ENCODE assay signal across 8 mouse cellular contexts in genomic region chr13:55473076-55473831, GRCm38 (mm10). TPM values are rescaled to one million over a fixed set of nuclear protein-coding genes. Genes with fewer than 3 reads are reported as not detected.
A peak's percentile ranks its signal among the peaks of the same experiment; 100 is the strongest.
DNase-seq lines count a peak whose midpoint lies in the region; ATAC-seq and TF ChIP-seq lines count a peak whose summit lies in the region.

No protein-coding gene starts in this region.

- peak; percentile 59 for DNase-seq in CD4-positive, CD25-positive, alpha-beta regulatory T cell, adult 2 months (ENCODE audit: low read depth, low spot score)
- peak; percentile 32 for DNase-seq in right cerebral cortex, postnatal 25 days
- no peak for DNase-seq in right cerebral cortex, postnatal 4 days
- DNase-seq in gastrocnemius, adult 8-10 months (ENCODE audit: low spot score in 2 of 2), result no peak
- no peak for DNase-seq in yolk sac, embryonic 10.5 days (ENCODE audit: low spot score)

- WGBS in hindbrain, embryonic 16.5 days, result 18% methylated on average over 18 of the region's 18 CpGs

- peaks cover 66% of the 10 kb centered on the region for H3K4me1 ChIP-seq in hindbrain, embryonic 16.5 days (ENCODE audit: control insufficient read depth, insufficient read depth, low read depth, low read length)

- TF ChIP-seq POLR2A in myocyte (IDR thresholded peaks at IDR 0.05; ENCODE audit: insufficient read length, low read depth), result no peak

- peak overlapping the region; percentile 57 for H3K4me3 ChIP-seq in hindbrain, embryonic 16.5 days (ENCODE audit: low read length)
- peak overlapping the region; percentile 22 for H3K4me3 ChIP-seq in myocyte

- peak overlapping the region; percentile 82 for H3K9ac ChIP-seq in hindbrain, embryonic 16.5 days (ENCODE audit: low read depth, low read length)

- H3K4me2 ChIP-seq in hindbrain, embryonic 16.5 days (ENCODE audit: low read length), result peak overlapping the region; percentile 99
- H3K4me2 ChIP-seq in myocyte (ENCODE audit: low read depth), result peak overlapping the region; percentile 92

- ATAC-seq in CD4-positive, CD25-positive, alpha-beta regulatory T cell, adult 4 months, result no peak
- ATAC-seq in hindbrain, embryonic 16.5 days, result no peak

- no peaks in the 10 kb centered on the region for H3K79me2 ChIP-seq in myocyte (ENCODE audit: control insufficient read depth, insufficient read depth)

- peaks cover 36% of the 10 kb centered on the region for H3K36me3 ChIP-seq in hindbrain, embryonic 16.5 days (ENCODE audit: control insufficient read depth, insufficient read depth, low read length)
- peaks cover 11% of the 10 kb centered on the region for H3K36me3 ChIP-seq in myocyte (ENCODE audit: control insufficient read depth, insufficient read depth)

- H3ac ChIP-seq in myocyte (ENCODE audit: control insufficient read depth, insufficient read length), result no peak overlapping the region

- no peaks in the 10 kb centered on the region for H3K27me3 ChIP-seq in hindbrain, embryonic 16.5 days (replicated peaks; ENCODE audit: control insufficient read depth, insufficient read depth, low read length)
- H3K27me3 ChIP-seq in myocyte (ENCODE audit: control insufficient read depth, insufficient read depth, insufficient read length), result no peaks in the 10 kb centered on the region

- peak overlapping the region; percentile 84 for H3K27ac ChIP-seq in hindbrain, embryonic 16.5 days (ENCODE audit: low read depth, low read length)

- H3K9me3 ChIP-seq in hindbrain, embryonic 16.5 days (ENCODE audit: control insufficient read depth, low read length), result no peaks in the 10 kb centered on the region

TF ChIP-seq in myocyte, 11 proteins besides CTCF, POLR2A, EP300 and RAD21:
- TF ChIP-seq E2F4 (IDR thresholded peaks at IDR 0.05; ENCODE audit: insufficient read depth) (no peak), REST (IDR thresholded peaks at IDR 0.05; ENCODE audit: insufficient read depth, insufficient read length) (no peak), TCF12 (IDR thresholded peaks at IDR 0.05; ENCODE audit: insufficient read depth, poor library complexity, severe bottlenecking) (no peak), MYOD1 (IDR thresholded peaks at IDR 0.05; ENCODE audit: control insufficient read depth in 1 of 3, insufficient read length in 2 of 3, low read depth in 2 of 3) (no peak), MYOG (IDR thresholded peaks at IDR 0.05; ENCODE audit: control insufficient read depth in 1 of 3, insufficient read depth in 1 of 3, insufficient read length in 2 of 3, low read depth in 2 of 3) (no peak), CEBPB (IDR thresholded peaks at IDR 0.05; ENCODE audit: insufficient read depth, poor library complexity, severe bottlenecking) (no peak), MAX (IDR thresholded peaks at IDR 0.05; ENCODE audit: low read depth) (no peak), TCF3 (IDR thresholded peaks at IDR 0.05; ENCODE audit: insufficient read length, low read depth) (no peak), SRF (IDR thresholded peaks at IDR 0.05; ENCODE audit: control insufficient read depth, insufficient read length, low read depth) (no peak), USF1 (IDR thresholded peaks at IDR 0.05; ENCODE audit: low read depth) (no peak), POLR2AphosphoS2 (IDR thresholded peaks at IDR 0.05; ENCODE audit: insufficient read length, low read depth) (no peak)

RNA-seq across cellular contexts. Expression of gene Prr7, which starts 9.2 kb away (rescaled TPM):
- polyA plus RNA-seq in CD4-positive, CD25-positive, alpha-beta regulatory T cell, adult 4 months (2017; shearing (Covaris generic)), result not detected
- 4.4 and 4.9 TPM in 2 replicates for polyA plus RNA-seq in hindbrain, embryonic 16.5 days (2015; fragmentation: Nextera tagmentation; extraction: Ambion mirVana)
- polyA plus RNA-seq in myocyte (2012; fragmentation: generic; extraction: Trizol), result 5.1 TPM
- total RNA-seq in gastrocnemius, adult 8-10 months (2022), result under 1 TPM in 2 of 4 experiments, not detected in 2; 0.20 to 0.39 TPM

RNA-seq across cellular contexts. Expression of gene Dbn1, which starts 14.7 kb away (rescaled TPM):
- polyA plus RNA-seq in CD4-positive, CD25-positive, alpha-beta regulatory T cell, adult 4 months (2017; shearing (Covaris generic)), result not detected
- 482 and 556 TPM in 2 replicates for polyA plus RNA-seq in hindbrain, embryonic 16.5 days (2015; fragmentation: Nextera tagmentation; extraction: Ambion mirVana)
- polyA plus RNA-seq in myocyte (2012; fragmentation: generic; extraction: Trizol), result 165 TPM
- 1 to 10 TPM; 2.9 to 4.0 (median 3.4) TPM for total RNA-seq in gastrocnemius, adult 8-10 months (2022)

RNA-seq across cellular contexts. Expression of gene Grk6, which starts 28.4 kb away (rescaled TPM):
- 10 to 100 TPM; 26.4 to 36.7 TPM for polyA plus RNA-seq in CD4-positive, CD25-positive, alpha-beta regulatory T cell, adult 4 months (2017; shearing (Covaris generic))
- 15.8 and 25.0 TPM in 2 replicates for polyA plus RNA-seq in hindbrain, embryonic 16.5 days (2015; fragmentation: Nextera tagmentation; extraction: Ambion mirVana)
- 29.1 TPM for polyA plus RNA-seq in myocyte (2012; fragmentation: generic; extraction: Trizol)
- total RNA-seq in gastrocnemius, adult 8-10 months (2022), result 1 to 10 TPM; 6.9 to 9.7 (median 9.4) TPM

RNA-seq across cellular contexts. Expression of gene Pdlim7, which starts 40.2 kb away (rescaled TPM):
- polyA plus RNA-seq in CD4-positive, CD25-positive, alpha-beta regulatory T cell, adult 4 months (2017; shearing (Covaris generic)), result 10 to 100 TPM in 1 of 2 experiments, 1 to 10 TPM in 1; 6.3 to 14.6 TPM
- 161 and 177 TPM in 2 replicates for polyA plus RNA-seq in hindbrain, embryonic 16.5 days (2015; fragmentation: Nextera tagmentation; extraction: Ambion mirVana)
- 553 TPM for polyA plus RNA-seq in myocyte (2012; fragmentation: generic; extraction: Trizol)
- 100 to 1,000 TPM; 476 to 539 (median 493) TPM for total RNA-seq in gastrocnemius, adult 8-10 months (2022)

RNA-seq across cellular contexts. Expression of gene F12, which starts 46.7 kb away (rescaled TPM):
- polyA plus RNA-seq in CD4-positive, CD25-positive, alpha-beta regulatory T cell, adult 4 months (2017; shearing (Covaris generic)), result not detected
- polyA plus RNA-seq in hindbrain, embryonic 16.5 days (2015; fragmentation: Nextera tagmentation; extraction: Ambion mirVana), result 0.14 and 0.38 TPM in 2 replicates
- polyA plus RNA-seq in myocyte (2012; fragmentation: generic; extraction: Trizol), result not detected
- total RNA-seq in gastrocnemius, adult 8-10 months (2022), result not detected

Comparison
In these comparisons a context has a peak if more than half of its experiments do, and no peak if none do; other contexts are left out.
1. DNase-seq: peak in CD4-positive, CD25-positive, alpha-beta regulatory T cell, adult 2 months (single experiment) and right cerebral cortex, postnatal 25 days (single experiment); none in right cerebral cortex, postnatal 4 days (single experiment), gastrocnemius, adult 8-10 months (0 of 2) and yolk sac, embryonic 10.5 days (single experiment).
2. RNA of gene Dbn1, which starts 14.7 kb away (polyA plus RNA-seq): 482 to 556 TPM in hindbrain, embryonic 16.5 days and 165 TPM in myocyte (single experiment); not detected in CD4-positive, CD25-positive, alpha-beta regulatory T cell, adult 4 months; every median in the first group is over 100 times any median in the second.